Mouse (Mus musculus) large intestine, adult 2 months (tissue): ENCODE results near the gene Cntnap3. TPM values are rescaled to one million over a fixed set of nuclear protein-coding genes. Genes with fewer than 3 reads are reported as not detected.
"Not testable (repeated sequence)": the region's sequence is repeated elsewhere in the genome, so short reads cannot be mapped to it uniquely, and the experiment has no call there.

Source experiments
- DNase-seq: peaks from one replicate; pipeline ENCODE4 v3.0.0-alpha.2; 2012; ENCODE audit warnings: low read depth, low spot score
- whole genome bisulfite sequencing: fragments of 180-500 bp; shearing (Covaris S2); methylation state at CpG from one replicate; pipeline ENCODE4 v1.1.7; 2018; 5-methylcytosine and 5-hydroxymethylcytosine counted together
- polyA plus RNA-seq: library from polyadenylated mRNA; depleted of rRNA; stranded (reverse); fragments of >200 nt; gene quantifications from 2 replicates; pipeline ENCODE4 v1.2.3, GENCODE M21; 2012; rRNA removed

Cntnap3 gene
- polyA plus RNA-seq = 0.24 and 0.38 TPM in 2 replicates

GRCm38 (mm10) chr13:64903585-64904208 is at the start of gene Cntnap3:
TSS of gene Cntnap3 (minus strand) at chr13:64903955.
- DNase-seq = no peak
- WGBS = 12% methylated on average over 16 of the region's 16 CpGs

- 68% methylated on average over 1 of the region's 1 CpGs for WGBS
- no peak for DNase-seq
Observed at GRCm38 (mm10) chr13:64917191-64917590, 13.4 kb upstream of the Cntnap3 start, which contains the start of gene Spata31. TSS of gene Spata31 (plus strand) at chr13:64917406.

- WGBS = 18% methylated on average over 1 of the region's 1 CpGs
- no peak for DNase-seq
Observed at GRCm38 (mm10) chr13:64903132-64903531, 623 bp downstream of the Cntnap3 start.

- no peak for DNase-seq
- WGBS = 88% methylated on average over 3 of the region's 3 CpGs
Observed at GRCm38 (mm10) chr13:64865397-64865796, 38.4 kb downstream of the Cntnap3 start.

- not testable (repeated sequence) for DNase-seq
- WGBS = 51% methylated on average over 5 of the region's 5 CpGs
Observed at GRCm38 (mm10) chr13:64824856-64825255, 78.9 kb downstream of the Cntnap3 start.

GRCm38 (mm10) chr13:64745383-64745782 is 158.4 kb downstream of the Cntnap3 start:
- no peak for DNase-seq
- 81% methylated on average over 3 of the region's 3 CpGs for WGBS

GRCm38 (mm10) chr13:64732244-64732643 is 171.5 kb downstream of the Cntnap3 start:
- no peak for DNase-seq

GRCm38 (mm10) chr13:64716791-64717190 is 187.0 kb downstream of the Cntnap3 start:
- 68% methylated on average over 2 of the region's 2 CpGs for WGBS
- DNase-seq = no peak

More at GRCm38 (mm10) chr13:64732244-64732643, 171.5 kb downstream of the Cntnap3 start:
- WGBS = 41% methylated on average over 3 of the region's 3 CpGs

- WGBS = 63% methylated on average over 1 of the region's 1 CpGs
Observed at GRCm38 (mm10) chr13:64692463-64692862, 211.3 kb downstream of the Cntnap3 start.

More at GRCm38 (mm10) chr13:64692463-64692862, 211.3 kb downstream of the Cntnap3 start:
- no peak for DNase-seq

Other genes starting within 250 kb of the Cntnap3 start
- not detected in 2 replicates for gene Spata31, start 13.5 kb upstream of the Cntnap3 start, polyA plus RNA-seq
- gene Spata31d1c, start 129.1 kb upstream of the Cntnap3 start, polyA plus RNA-seq = not detected in 2 replicates
- not detected in 2 replicates for gene Prss47, start 148.8 kb upstream of the Cntnap3 start, polyA plus RNA-seq
- gene Mfsd14b, start 209.0 kb upstream of the Cntnap3 start, polyA plus RNA-seq = 15.3 and 24.0 TPM in 2 replicates
- not detected in 2 replicates for gene Olfr465-ps1, start 234.1 kb upstream of the Cntnap3 start, polyA plus RNA-seq
- not detected in 2 replicates for gene Olfr466, start 246.3 kb upstream of the Cntnap3 start, polyA plus RNA-seq